Mouse (Mus musculus) layer of hippocampus, postnatal 14 days (tissue): ENCODE results near the gene Pcyt1a. TPM values are rescaled to one million over a fixed set of nuclear protein-coding genes. Genes with fewer than 3 reads are reported as not detected.

Experiments used
- DNase-seq, 2 experiments: peaks; one replicate each; pipeline ENCODE4 v3.0.0; 2021 to 2022; ENCODE audit warnings: low spot score in 2 of 2, mixed read lengths in 1 of 2
- long read RNA-seq, 2 experiments: library from polyadenylated mRNA; stranded (forward); transcript quantifications; one replicate each; pipeline ENCODE4 v2.0.0; 2021
- total RNA-seq, 2 experiments: library from RNA; stranded (reverse); gene quantifications; 2 replicates each; pipeline ENCODE4 v1.2.3; 2021

Pcyt1a gene
- total RNA-seq, result 10 to 100 TPM; 43.6 to 46.5 TPM
- long read RNA-seq, experiment 1, full-length matches to known transcripts, result 7 of 14 reads
- long read RNA-seq, experiment 1, partial matches to known transcripts, result 6 of 14 reads
- long read RNA-seq, experiment 1, other reads (novel, unspliced or antisense), result 1 of 14 reads
- long read RNA-seq, experiment 2, full-length matches to known transcripts, result 6 of 13 reads
- long read RNA-seq, experiment 2, partial matches to known transcripts, result 0 of 13 reads
- long read RNA-seq, experiment 2, other reads (novel, unspliced or antisense), result 7 of 13 reads

GRCm38 (mm10) chr16:32430474-32431046 lies at the start of gene Pcyt1a:
TSS of gene Pcyt1a (plus strand) at chr16:32430921.
- DNase-seq, result peak; percentile 88 to 94

GRCm38 (mm10) chr16:32382901-32383300 lies 47.8 kb upstream of the Pcyt1a start:
- DNase-seq, result no peak

- no peak for DNase-seq
Measured at GRCm38 (mm10) chr16:32384885-32385284, 45.8 kb upstream of the Pcyt1a start.

- no peak for DNase-seq
Measured at GRCm38 (mm10) chr16:32386826-32387225, 43.9 kb upstream of the Pcyt1a start.

- DNase-seq, result no peak
Measured at GRCm38 (mm10) chr16:32389049-32389448, 41.7 kb upstream of the Pcyt1a start.

GRCm38 (mm10) chr16:32389841-32390240 lies 40.9 kb upstream of the Pcyt1a start:
- DNase-seq, result no peak

- DNase-seq, result no peak
Measured at GRCm38 (mm10) chr16:32390882-32391281, 39.8 kb upstream of the Pcyt1a start.

- no peak for DNase-seq
Measured at GRCm38 (mm10) chr16:32395679-32396540, 34.8 kb upstream of the Pcyt1a start.

GRCm38 (mm10) chr16:32396541-32396835 lies 34.2 kb upstream of the Pcyt1a start:
- DNase-seq, result no peak

- DNase-seq, result no peak
Measured at GRCm38 (mm10) chr16:32398206-32398605, 32.5 kb upstream of the Pcyt1a start.

GRCm38 (mm10) chr16:32400267-32400666 lies 30.5 kb upstream of the Pcyt1a start, which contains the start of gene Tm4sf19:
TSS of gene Tm4sf19 (plus strand) at chr16:32400506.
- DNase-seq, result no peak

GRCm38 (mm10) chr16:32401335-32401965 lies 29.3 kb upstream of the Pcyt1a start:
- no peak for DNase-seq

- DNase-seq, result no peak
Measured at GRCm38 (mm10) chr16:32402818-32403217, 27.9 kb upstream of the Pcyt1a start.

GRCm38 (mm10) chr16:32405716-32406115 lies 25.0 kb upstream of the Pcyt1a start:
- no peak for DNase-seq

- DNase-seq, result no peak
Measured at GRCm38 (mm10) chr16:32406671-32407070, 24.1 kb upstream of the Pcyt1a start.

GRCm38 (mm10) chr16:32407730-32408129 lies 23.0 kb upstream of the Pcyt1a start:
- no peak for DNase-seq

GRCm38 (mm10) chr16:32417457-32417856 lies 13.3 kb upstream of the Pcyt1a start:
- DNase-seq, result no peak

- DNase-seq, result peak; percentile 91 to 96
Measured at GRCm38 (mm10) chr16:32419517-32420483, 10.9 kb upstream of the Pcyt1a start, which contains the start of gene Tctex1d2. TSS of gene Tctex1d2 (plus strand) at chr16:32419702.

- DNase-seq, result no peak
Measured at GRCm38 (mm10) chr16:32427506-32427905, 3.2 kb upstream of the Pcyt1a start.

- DNase-seq, result no peak
Measured at GRCm38 (mm10) chr16:32431047-32431591, 398 bp downstream of the Pcyt1a start.
